Mouse (Mus musculus) embryonic fibroblast, embryonic 13.5 days (primary cell): ENCODE results near the gene Peg10.

Source experiments
- CTCF ChIP-seq: IDR thresholded peaks from 2 replicates; pipeline ENCODE4 v1.5.1; 2011; ENCODE audit warnings: mild to moderate bottlenecking, control low read depth, low read length, moderate library complexity, borderline replicate concordance; ENCODE audit not compliant: insufficient read depth
- POLR2A ChIP-seq: IDR thresholded peaks from 2 replicates; pipeline ENCODE4 v1.6.1; 2011; ENCODE audit warnings: low read depth, mild to moderate bottlenecking, control low read depth, low read length, moderate library complexity

- TF ChIP-seq CTCF (no peak), POLR2A (no peak)
Observed at GRCm38 (mm10) chr6:4701641-4702040, 45.5 kb upstream of the Peg10 start.
